Mouse (Mus musculus) spleen, adult 2 months (tissue): Measurements from ENCODE around the gene Ppdpf. TPM values are rescaled to one million over a fixed set of nuclear protein-coding genes. Genes with fewer than 3 reads are reported as not detected.

Source experiments
- DNase-seq, 2 experiments: peaks; one replicate each; pipeline versions ENCODE4 v3.0.0 to v3.0.0-alpha.2; 2012 to 2021; ENCODE audit warnings: low spot score in 2 of 2, low read depth in 1 of 2
- H3K27ac ChIP-seq: fragments of 200-500 bp; 2 replicates; pipeline ENCODE4 v1.5.1; 2012; ENCODE audit warnings: low read length, inconsistent platforms; ENCODE audit not compliant: insufficient read depth
- H3K27me3 ChIP-seq: fragments of 200-500 bp; 2 replicates; pipeline ENCODE4 v1.6.1; 2012; ENCODE audit warnings: mild to moderate bottlenecking, moderate library complexity, low read length, inconsistent platforms; ENCODE audit not compliant: control insufficient read depth, insufficient read depth
- H3K36me3 ChIP-seq: fragments of 200-500 bp; 2 replicates; pipeline ENCODE4 v1.6.1; 2012; ENCODE audit warnings: mild to moderate bottlenecking, low read length, inconsistent platforms; ENCODE audit not compliant: control insufficient read depth, insufficient read depth
- H3K4me1 ChIP-seq: fragments of 200-500 bp; 2 replicates; pipeline ENCODE4 v1.6.1; 2011; ENCODE audit warnings: inconsistent platforms; ENCODE audit not compliant: control insufficient read depth, insufficient read depth, insufficient read length
- H3K4me3 ChIP-seq: fragments of 200-500 bp; 2 replicates; pipeline ENCODE4 v1.5.1; 2011; ENCODE audit warnings: mild to moderate bottlenecking, inconsistent platforms; ENCODE audit not compliant: insufficient read depth, insufficient read length; ENCODE audit errors: extremely low read depth
- CTCF ChIP-seq: fragments of 200-500 bp; IDR thresholded peaks from 2 replicates; pipeline ENCODE4 v1.5.1; 2011; ENCODE audit warnings: mild to moderate bottlenecking, inconsistent platforms; ENCODE audit not compliant: insufficient read depth, insufficient read length, insufficient replicate concordance; ENCODE audit errors: extremely low read depth
- POLR2A ChIP-seq: fragments of 200-500 bp; IDR thresholded peaks from 2 replicates; pipeline ENCODE4 v1.6.1; 2011; ENCODE audit warnings: low read depth, low read length, inconsistent platforms
- WGBS: fragments of 180-500 bp; shearing (Covaris S2); methylation state at CpG from one replicate; pipeline ENCODE4 v1.1.7; 2018; 5-methylcytosine and 5-hydroxymethylcytosine counted together
- polyA plus RNA-seq: library from polyadenylated mRNA; depleted of rRNA; stranded (reverse); fragments of >200 nt; gene quantifications from 2 replicates; pipeline ENCODE4 v1.2.3, GENCODE M21; 2012

Gene Ppdpf
- polyA plus RNA-seq, 1 experiment = 135 TPM

GRCm38 (mm10) chr2:181147546-181148317, 39.3 kb upstream of the Ppdpf start:
- Histone ChIP-seq H3K27ac (no peak overlapping the region), H3K27me3 (no peaks in the 10 kb centered on the region), H3K4me3 (peak overlapping the region; percentile 44; the same call in 1 of the 2 replicates), H3K4me1 (peaks cover 2% of the 10 kb centered on the region; the same call in 1 of the 2 replicates), H3K36me3 (no peaks in the 10 kb centered on the region)
- 2% methylated on average over 61 of the region's 61 CpGs for WGBS
- TF ChIP-seq CTCF (no peak), POLR2A (no peak)
- DNase-seq = no peak

GRCm38 (mm10) chr2:181148318-181148955, 38.6 kb upstream of the Ppdpf start:
- H3K27ac ChIP-seq = no peak overlapping the region
- TF ChIP-seq POLR2A (no peak), CTCF (no peak)
- no peak for DNase-seq
- 23% methylated on average over 28 of the region's 31 CpGs for WGBS
- H3K4me1 ChIP-seq = peaks cover 2% of the 10 kb centered on the region; the same call in 1 of the 2 replicates
- peak overlapping the region; percentile 44; the same call in 1 of the 2 replicates for H3K4me3 ChIP-seq
- no peaks in the 10 kb centered on the region for H3K36me3 ChIP-seq
- no peaks in the 10 kb centered on the region for H3K27me3 ChIP-seq

GRCm38 (mm10) chr2:181150281-181150680, 36.8 kb upstream of the Ppdpf start:
- Histone ChIP-seq H3K4me3 (no peak overlapping the region), H3K4me1 (peaks cover 2% of the 10 kb centered on the region; the same call in 1 of the 2 replicates), H3K27ac (no peak overlapping the region), H3K27me3 (no peaks in the 10 kb centered on the region), H3K36me3 (no peaks in the 10 kb centered on the region)
- DNase-seq = no peak
- no peak for TF ChIP-seq POLR2A
- no peak for TF ChIP-seq CTCF
- WGBS = 66% methylated on average over 6 of the region's 6 CpGs

GRCm38 (mm10) chr2:181152701-181153100, 34.3 kb upstream of the Ppdpf start:
- Histone ChIP-seq H3K36me3 (no peaks in the 10 kb centered on the region), H3K27ac (no peak overlapping the region), H3K4me3 (no peak overlapping the region), H3K4me1 (peaks cover 2% of the 10 kb centered on the region; the same call in 1 of the 2 replicates), H3K27me3 (0 out of 2 replicates have a peak, but pooled peaks cover 5% of the 10 kb centered on the region)
- no peak for DNase-seq
- WGBS = 90% methylated on average over 17 of the region's 17 CpGs
- TF ChIP-seq POLR2A (no peak), CTCF (no peak)

GRCm38 (mm10) chr2:181153131-181153530, 33.9 kb upstream of the Ppdpf start:
- H3K27me3 ChIP-seq = 0 out of 2 replicates have a peak, but pooled peaks cover 5% of the 10 kb centered on the region
- no peak for DNase-seq
- no peak overlapping the region for H3K27ac ChIP-seq
- H3K36me3 ChIP-seq = no peaks in the 10 kb centered on the region
- no peak overlapping the region for H3K4me3 ChIP-seq
- WGBS = 83% methylated on average over 1 of the region's 1 CpGs
- no peaks in the 10 kb centered on the region; the same call in 1 of the 2 replicates for H3K4me1 ChIP-seq
- no peak for TF ChIP-seq POLR2A
- no peak for TF ChIP-seq CTCF

- no peak overlapping the region for H3K4me3 ChIP-seq
- 8% methylated on average over 1 of the region's 1 CpGs for WGBS
- TF ChIP-seq POLR2A (no peak), CTCF (peak; percentile 24; the same call in 1 of the 2 replicates)
- no peaks in the 10 kb centered on the region; the same call in 1 of the 2 replicates for H3K4me1 ChIP-seq
- 0 out of 2 replicates have a peak, but pooled peaks cover 5% of the 10 kb centered on the region for H3K27me3 ChIP-seq
- H3K27ac ChIP-seq = no peak overlapping the region
- no peaks in the 10 kb centered on the region for H3K36me3 ChIP-seq
- peak in 1 of 2 experiments; percentile 12 for DNase-seq
Measured at GRCm38 (mm10) chr2:181153837-181154236, 33.2 kb upstream of the Ppdpf start.

- Histone ChIP-seq H3K36me3 (no peaks in the 10 kb centered on the region), H3K4me3 (no peak overlapping the region), H3K27ac (no peak overlapping the region), H3K27me3 (0 out of 2 replicates have a peak, but pooled peaks cover 5% of the 10 kb centered on the region), H3K4me1 (no peaks in the 10 kb centered on the region; the same call in 1 of the 2 replicates)
- no peak for DNase-seq
- WGBS = 85% methylated on average over 3 of the region's 3 CpGs
- TF ChIP-seq POLR2A = no peak
- TF ChIP-seq CTCF = no peak
Measured at GRCm38 (mm10) chr2:181154361-181154760, 32.7 kb upstream of the Ppdpf start.
